Mouse (Mus musculus) adrenal gland, adult (tissue): ENCODE measurements at regions not wholly inside any gene's neighbourhood (a gene's known extent, or its start where the extent isn't known, plus 50 kb on each side); places are given as distances from the start of the nearest gene placed in this dataset.
"Not testable (repeated sequence)": the region's sequence is repeated elsewhere in the genome, so short reads cannot be mapped to it uniquely, and the experiment has no call there.

Experiments
- DNase-seq, 2 experiments: peaks; one replicate each; pipeline ENCODE4 v3.0.0; 2022 to 2023; ENCODE audit warnings: low spot score in 1 of 2; ENCODE audit not compliant: inconsistent age in 2 of 2

DNA sequence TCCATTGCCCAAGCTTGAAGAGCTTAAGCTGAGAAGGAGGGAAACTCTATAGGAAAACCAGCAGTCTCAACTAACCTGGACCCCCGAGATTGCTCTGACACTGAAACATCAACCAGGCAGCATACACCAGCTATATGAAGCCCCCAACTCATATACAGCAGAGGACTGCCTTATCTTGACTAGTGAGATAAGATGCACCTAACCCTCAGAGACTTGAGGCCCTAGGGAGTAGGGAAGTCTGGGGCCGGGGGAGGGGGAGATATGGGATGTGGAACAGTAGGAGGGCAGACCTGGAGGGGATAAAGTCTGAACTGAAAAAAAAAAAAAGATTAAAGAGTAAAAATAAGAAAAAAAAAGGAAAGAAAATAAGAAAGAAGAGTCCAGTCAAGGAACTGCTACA, 540.5 kb upstream of the Pkdcc start:
- DNase-seq: no peak

DNA sequence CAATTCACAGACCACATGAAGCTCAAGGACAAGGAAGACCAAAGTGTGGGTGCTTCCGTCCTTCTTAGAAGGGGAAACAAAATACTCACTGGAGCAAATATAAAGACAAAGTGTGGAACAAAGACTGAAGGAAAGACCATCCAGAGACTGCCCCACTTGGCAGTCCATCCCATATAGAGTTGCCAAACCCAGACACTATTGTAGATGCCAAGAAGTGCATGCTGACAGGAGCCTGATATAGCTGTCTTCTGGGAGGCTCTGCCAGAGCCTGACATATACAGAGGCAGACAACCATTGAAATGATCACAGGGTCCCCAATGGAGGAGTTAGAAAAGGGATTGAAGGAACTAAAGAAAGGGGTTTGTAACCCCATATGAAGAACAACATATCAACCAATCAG, 548.5 kb upstream of the Pkdcc start:
- DNase-seq: not testable (repeated sequence)

DNA sequence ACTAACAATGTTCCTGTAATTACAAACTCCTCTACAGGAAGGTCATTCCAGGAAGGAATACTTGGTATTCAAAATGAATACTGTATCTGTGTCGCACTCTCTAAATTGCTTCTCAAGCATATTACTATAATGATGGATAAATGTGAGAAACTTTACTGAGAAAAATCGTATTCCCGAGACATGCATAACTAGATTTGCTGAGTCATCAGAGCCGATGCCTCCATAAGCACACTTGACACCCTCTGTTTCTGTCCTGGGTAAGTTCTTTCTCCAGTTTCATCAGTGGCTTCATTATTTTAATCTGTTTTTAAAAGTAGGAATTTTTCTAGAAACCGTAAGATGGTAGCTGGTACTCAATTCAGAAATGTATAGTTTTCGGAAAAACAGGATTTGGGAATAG, 550.7 kb upstream of the Pkdcc start:
- DNase-seq: no peak

DNA sequence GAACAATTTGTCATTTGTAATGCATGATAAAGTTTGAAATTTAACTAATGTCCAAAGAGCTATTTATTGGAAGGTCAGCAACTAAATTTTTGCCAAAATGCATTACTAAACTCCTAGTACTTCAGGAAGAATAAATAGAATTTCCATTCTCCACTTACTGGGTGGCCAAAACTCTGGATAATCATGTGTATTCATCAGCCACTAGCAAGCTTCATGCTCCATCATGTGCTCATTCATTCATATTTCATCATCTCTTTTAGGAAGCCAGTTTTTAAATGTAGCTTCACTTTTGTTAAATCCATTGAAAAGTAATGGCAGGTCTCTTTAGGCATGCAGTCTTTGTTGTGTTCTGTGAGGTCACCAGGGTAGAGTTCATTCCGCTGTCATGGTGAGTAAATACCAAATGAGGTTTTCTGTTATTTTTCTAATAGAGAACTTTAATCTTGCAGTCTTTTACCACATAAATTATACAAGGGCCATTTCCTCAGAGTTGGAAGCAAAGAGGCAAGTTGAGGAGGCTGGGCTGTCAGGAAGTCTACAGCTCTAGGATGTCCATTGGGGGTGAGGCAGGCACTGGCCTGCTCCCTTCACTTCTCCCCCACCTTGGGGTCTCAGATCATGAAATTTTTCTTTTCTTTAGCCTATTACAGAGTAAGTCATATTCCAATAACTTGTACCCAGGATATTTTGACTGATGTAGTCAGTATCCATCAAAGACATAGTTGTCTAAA, 578.5 kb upstream of the Pkdcc start:
- no peak for DNase-seq

DNA sequence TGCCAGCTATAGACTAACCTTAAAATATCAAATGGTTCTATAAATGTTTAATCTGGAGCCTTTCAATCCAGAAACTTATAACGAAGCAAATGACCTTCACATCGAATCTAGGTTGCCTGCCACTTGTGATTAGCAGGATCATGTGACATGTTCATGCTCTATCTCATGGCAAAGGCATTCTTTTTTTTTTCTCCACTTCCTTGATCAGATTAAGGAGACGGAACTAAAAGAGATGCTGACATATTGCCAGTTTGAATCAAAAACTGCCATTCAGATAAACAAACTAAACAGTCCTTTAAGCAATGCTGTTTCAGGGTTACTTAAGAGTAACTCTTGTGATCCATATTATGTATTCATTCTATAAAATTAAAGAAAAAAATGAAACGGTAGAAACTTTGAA, 579.2 kb upstream of the Pkdcc start:
- no peak for DNase-seq

DNA sequence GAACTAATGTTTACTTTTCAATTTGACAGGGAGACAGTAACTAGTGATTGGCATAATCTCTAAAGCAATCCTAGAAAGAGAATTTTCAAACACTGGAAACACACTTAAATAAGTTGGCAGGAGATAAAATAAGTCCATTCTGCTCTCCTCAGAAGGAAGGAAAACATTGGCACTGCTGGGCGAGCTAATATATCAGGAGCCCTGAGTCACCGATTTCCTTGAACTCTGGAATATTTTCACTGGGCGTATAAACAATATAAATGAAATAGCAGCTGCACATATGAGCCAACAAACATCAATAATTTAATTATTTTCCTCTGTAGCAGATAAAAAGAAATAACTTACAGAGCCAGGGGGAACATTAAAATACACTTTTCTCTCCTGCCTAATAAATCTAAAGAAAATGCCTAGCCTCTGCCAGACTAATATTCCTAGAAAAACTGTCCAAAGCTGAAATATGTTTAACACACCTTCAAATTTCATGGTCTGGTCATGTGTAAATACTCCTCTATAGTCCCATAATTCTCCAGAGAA, 608.4 kb upstream of the Pkdcc start:
- peak; percentile 13 to 69 for DNase-seq

DNA sequence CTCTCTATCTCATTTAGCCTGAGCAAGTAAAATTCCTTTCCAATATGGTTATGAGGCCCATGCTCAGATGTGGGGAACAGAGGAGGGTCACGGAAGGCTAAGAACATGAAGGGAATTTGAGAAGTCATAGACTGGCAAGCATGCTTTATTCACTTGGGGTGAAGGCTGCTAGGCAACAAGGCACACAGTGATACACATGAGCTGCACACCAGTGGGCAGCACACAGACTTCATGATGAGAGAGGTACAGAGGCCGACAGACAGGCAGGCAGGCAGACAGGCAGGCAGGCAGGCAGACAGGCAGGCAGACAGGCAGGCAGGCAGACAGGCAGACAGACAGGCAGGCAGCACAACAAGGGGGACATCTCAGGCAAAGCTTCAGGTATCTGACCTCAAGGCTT, 631.3 kb upstream of the Pkdcc start:
- no peak for DNase-seq

DNA sequence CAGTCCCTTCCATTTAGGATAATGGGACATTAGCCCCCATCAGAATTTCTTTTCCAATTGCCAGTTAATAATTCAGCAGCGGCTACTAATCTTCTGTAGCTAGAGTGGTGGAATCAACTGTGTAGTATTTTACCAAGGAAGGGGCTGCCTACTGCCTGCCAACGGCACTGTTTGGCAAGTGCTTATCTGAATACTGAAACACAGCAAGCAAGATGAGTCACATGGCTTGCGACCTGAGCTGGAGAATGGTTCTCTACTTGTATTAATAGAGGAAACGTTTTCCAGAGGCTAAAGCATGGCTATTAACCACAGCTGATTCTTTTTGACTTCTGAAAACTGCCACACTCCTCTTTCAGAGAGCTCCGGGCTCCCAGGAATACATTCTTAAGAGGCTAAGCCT, 681.6 kb upstream of the Pkdcc start:
- DNase-seq: peak; percentile 7 to 22

DNA sequence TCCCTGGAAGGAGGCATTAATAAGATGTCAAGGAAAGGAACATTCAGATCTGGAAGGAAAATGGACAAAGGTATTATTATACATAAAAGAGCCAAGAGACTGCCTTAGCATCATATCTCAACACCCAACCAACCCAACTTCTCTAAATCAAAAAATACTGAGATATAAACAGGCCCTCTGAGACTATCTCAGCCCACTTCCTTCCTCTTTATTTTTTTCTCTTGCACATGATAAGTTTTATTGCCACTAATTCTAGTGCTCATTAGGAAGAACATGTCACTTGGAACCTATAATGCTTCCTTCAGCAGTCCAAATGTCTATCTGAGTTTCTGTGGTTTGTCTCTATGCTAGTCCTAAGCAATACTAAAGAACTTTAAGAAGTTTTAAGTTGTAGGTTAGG, 697.0 kb upstream of the Pkdcc start:
- no peak for DNase-seq

DNA sequence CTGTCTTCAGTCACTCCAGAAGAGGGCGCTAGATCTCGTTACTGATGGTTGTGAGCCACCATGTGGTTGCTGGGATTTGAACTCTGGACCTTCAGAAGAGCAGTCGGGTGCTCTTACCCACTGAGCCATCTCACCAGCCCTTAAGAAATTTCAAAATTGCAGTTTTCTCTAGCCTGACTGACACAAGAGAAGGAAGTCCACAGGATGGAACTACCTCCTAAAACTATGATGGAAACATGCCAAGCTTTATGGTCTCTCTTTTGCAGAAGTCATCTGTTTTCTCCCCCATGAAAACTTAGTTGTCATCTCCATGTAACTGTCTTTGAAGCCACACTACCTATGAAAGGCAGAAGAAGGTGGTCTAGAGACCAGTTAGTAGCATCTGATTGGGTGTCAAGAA, 698.2 kb upstream of the Pkdcc start:
- no peak for DNase-seq

DNA sequence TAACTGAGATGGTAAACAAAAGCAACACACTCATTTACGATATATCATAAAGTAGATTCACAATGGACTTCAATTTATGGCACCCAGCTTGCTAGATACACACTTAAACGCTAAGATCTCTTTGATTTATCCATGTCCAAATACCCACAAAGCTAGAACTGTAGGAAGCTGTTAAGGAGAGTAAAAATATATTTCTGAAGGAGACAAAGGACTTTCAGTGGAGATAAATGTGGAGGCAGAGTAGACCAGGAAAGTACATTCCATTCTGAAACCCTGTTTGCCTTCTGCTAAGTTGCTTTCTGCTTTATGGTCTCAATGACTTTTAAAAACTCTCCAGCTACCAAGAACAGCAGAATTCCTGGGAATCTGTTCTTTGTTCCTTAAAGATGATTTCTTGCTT, 701.3 kb upstream of the Pkdcc start:
- DNase-seq: no peak

DNA sequence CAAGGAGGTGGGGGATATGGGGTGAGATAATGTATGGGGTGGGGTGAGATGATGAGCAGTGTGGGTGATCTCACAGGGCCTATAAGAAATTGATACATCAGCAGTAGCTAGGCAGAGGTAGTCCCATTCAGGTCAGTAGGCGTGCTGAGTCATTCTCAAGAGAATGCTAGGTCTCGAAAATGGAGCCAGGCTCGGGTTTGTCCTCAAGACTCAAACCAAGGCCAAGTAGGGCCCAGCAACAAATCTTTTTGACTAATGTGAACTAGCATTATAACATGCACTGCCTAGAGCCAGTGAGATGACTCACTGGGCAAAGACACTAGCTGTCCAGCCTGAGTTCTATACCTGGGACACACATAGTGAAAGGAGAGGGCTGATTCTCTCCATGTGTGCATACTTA, 710.8 kb upstream of the Pkdcc start:
- peak; percentile 53 to 72 for DNase-seq

DNA sequence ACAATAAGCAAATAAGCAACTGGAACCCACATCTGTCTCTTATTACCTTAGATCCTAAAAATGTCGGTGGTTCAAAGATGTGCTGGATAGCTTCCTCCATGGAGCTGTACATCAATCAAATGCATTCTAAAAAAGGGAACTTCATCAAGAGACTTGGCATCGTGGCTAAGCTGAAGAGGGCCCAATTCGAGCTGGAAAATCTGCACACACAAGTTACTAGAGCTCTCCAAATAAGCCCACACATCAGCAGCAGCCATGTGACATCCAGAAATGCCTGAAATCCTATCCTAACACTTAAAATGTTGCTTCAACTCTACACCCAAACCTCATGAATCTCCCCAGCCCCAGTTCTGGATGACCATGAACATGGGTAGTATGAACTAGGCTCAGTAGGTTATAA, 729.5 kb upstream of the Pkdcc start:
- no peak for DNase-seq

DNA sequence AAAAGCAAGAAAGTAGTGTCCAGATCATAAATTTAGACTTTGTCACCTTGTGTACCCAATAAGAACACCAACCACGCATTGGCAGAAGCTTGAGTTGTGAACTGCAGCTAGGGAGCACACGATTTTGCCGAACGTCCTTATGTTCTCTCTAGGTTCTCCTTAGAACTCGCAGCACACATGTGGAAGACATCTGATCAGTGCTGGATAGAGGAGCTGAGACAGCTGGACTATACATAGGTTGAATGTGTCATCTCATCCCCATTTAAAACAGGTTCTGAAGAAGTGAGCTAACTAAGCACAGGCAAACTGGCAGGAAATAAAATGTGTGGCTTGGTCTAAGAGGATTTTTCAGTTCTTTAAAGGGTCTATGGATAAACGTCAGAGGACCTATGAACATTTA, 730.5 kb upstream of the Pkdcc start:
- DNase-seq: no peak

DNA sequence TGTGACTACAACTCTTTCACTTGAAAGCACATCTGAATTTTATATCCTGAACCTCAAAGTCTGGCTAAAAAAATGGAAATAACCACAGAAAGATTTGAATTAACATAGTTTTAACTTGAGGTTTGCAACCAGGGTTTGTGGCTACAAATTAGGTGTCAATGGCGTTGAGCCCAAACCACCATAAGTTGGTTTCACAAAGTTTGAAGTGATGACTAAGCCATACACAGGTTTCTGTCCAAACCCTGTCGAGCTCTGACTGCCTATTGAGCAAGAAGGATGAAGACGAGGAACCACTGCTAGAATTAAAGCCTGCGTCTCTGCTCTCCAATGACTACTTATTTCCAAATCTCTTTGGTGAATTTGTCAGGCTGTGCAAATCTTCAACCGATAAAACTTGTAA, 719.8 kb upstream of the Slc8a1 start:
- DNase-seq: no peak

DNA sequence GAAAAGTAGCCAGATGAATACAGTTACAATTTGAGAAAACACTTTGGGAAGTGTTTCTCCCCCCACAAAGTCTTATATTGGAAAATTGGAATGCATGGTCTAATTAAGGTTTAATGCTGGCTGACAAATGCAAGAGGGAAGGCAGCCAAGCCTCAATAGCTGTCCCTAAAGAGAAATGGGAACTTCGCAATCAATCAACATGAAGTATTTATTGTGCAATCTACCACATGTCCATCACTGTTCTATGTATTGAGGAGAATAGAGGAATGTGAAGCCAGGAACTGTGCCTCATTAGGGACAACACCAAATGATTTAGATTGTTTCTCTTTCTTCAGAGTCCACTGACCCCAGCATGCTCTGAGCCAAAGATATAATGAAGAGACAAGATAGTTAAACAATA, 715.7 kb upstream of the Slc8a1 start:
- DNase-seq: no peak

DNA sequence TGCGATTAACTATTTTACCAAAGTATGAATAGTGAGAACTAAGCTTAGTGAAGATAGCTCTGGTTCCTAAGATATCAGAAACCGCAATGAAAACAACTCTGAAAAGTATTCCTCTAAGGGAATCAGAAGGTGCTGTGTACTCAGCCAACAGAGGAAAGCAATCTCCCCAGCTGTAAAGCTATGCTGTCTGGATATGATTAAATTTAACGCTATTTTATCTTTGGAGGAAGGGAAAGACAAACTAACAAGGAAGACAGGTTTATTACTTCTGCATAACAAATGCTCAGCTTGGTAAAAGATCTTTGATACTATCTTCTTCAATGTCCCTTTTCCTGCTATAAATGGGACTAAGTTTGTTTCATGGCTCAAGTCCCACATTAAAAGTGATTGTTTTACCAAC, 700.9 kb upstream of the Slc8a1 start:
- DNase-seq: no peak

DNA sequence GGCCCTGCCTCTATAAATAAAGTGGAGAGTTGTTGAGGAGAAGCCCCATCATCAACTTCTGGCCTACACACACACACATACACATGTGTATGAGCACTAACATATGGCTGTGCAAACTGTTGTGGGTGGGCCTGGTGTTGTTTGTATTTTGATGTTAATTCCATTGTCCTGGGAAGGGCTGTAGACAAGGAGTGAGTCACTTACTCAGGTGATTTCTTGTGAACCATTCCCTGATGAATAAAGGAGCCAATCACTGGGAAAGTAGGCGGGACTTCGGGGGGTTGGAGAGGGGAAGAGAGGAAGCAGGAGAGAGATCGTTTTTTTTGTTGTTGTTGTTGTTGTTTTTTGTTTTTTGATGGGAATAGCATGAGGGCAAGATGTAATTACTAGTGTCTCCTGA, 699.0 kb upstream of the Slc8a1 start:
- DNase-seq: no peak

DNA sequence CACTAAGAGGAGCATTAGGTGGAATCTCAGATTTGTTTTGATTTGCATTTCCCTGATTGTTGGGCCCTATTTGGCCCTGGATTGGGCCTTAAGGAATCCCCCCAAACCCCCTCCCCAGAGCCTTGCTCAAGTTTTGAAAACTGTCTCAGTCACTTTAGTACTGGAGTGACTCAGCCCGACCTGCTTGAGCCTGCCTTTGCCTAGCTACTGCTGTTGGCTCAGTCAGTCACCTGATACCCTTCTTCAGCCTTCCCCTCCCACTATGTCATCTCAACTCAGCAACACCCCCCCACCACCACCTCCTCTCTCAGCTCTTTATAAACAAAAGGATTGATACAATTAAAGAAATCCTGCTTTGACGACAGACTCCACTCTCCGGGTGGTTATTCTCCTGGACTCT, 694.5 kb upstream of the Slc8a1 start:
- no peak for DNase-seq

DNA sequence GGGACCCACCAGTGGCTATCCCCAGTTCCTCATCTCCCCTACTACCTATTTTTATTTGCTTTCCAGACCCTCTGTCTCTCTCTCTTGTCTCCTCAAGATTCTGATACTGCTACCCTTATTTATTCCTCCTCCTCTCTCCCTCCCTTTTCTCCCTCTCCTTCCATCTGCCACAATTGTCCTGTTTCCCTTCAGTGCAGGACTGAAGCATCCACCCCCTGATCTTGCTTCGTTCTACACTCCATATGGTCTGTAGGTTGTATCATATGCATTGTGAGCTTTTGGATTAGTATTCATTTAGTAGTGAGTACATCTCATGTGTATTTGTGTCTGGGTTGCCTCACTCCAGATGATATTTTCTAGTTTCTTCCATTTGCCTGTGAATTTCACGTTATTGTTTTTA, 670.1 kb upstream of the Slc8a1 start:
- no peak for DNase-seq

DNA sequence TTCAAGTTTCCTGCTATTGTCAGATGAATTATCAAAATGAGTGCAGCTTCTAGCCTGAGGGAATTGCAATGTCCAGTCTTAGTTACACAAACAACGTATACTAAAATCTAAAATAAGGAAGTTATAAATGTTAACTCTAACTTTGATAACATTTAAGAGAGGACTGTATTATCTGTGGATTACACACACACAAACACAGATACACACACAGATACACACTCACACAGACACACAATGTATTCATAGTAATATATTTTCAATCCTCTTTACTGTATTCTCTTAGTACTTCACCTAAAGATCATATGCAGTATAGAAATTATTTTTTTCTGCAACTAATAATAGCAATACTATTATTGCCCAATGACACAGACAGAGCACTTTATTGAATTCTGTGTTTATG, 661.2 kb upstream of the Slc8a1 start:
- no peak for DNase-seq

DNA sequence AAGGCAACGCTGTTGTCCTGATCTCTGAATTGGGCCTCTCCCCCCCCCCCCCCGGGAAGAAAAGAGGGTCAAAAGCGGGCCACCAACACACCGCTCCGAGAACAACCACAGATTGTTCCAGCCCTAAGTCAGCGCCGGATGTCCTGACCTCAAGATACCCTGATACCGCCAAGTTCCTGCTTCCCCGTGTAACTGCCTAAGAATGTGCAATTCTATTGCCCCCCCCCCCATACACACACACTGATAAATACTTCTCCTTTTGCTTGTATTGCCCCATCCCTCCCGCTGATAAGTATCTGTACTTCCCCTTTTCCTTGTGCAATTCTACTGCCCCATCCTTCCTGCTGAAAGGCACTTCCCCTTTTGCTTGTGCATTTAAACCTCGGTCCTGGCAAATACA, 641.2 kb upstream of the Slc8a1 start:
- DNase-seq: not testable (repeated sequence)

DNA sequence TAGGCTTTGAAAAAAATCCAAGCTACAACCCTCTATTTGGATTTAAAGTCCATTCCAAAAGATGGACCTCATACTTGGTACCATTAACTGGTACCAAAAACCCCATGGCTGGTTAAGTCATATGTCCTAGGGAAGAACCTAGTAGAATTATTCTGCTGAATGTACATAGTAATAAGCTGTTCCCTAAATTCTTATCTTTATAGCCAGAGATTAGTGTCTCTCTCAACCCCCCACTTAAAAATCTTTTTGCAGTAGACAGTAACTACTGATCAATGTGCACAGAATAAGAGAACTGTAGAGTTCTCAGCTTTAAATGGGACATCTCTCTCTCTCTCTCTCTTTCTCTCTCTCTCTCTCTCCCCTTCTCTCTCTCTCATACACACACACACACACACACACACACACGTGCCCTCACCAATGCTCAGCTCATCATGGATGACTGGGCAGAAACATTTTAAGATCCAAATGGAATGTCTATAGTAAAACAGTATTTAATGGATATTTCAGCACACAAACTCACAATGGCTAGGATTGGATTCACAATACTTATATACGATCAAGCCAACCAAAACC, 640.2 kb upstream of the Slc8a1 start:
- DNase-seq: no peak
